In genomic region chr10:4265641-4266040, GRCm38 (mm10) we compare ENCODE assay signal across 8 mouse cellular contexts. TPM values are rescaled to one million over a fixed set of nuclear protein-coding genes. Genes with fewer than 3 reads are reported as not detected.
DNase-seq lines count a peak whose midpoint lies in the region; ATAC-seq and TF ChIP-seq lines count a peak whose summit lies in the region.

No protein-coding gene starts in this region.

- WGBS in embryonic facial prominence, embryonic 14.5 days, result 2% methylated on average over 13 of the region's 13 CpGs
- WGBS in heart, embryonic 14.5 days, result 1% methylated on average over 13 of the region's 13 CpGs
- 2% methylated on average over 13 of the region's 13 CpGs for WGBS in midbrain, embryonic 12.5 days

- H3K36me3 ChIP-seq in embryonic facial prominence, embryonic 14.5 days (ENCODE audit: control insufficient read depth, insufficient read depth, low read length), result no peaks in the 10 kb centered on the region
- H3K36me3 ChIP-seq in heart, embryonic 14.5 days (ENCODE audit: control insufficient read depth, insufficient read depth, low read length), result no peaks in the 10 kb centered on the region
- H3K36me3 ChIP-seq in midbrain, embryonic 12.5 days, result no peaks in the 10 kb centered on the region
- H3K36me3 ChIP-seq in testis, adult 2 months (ENCODE audit: control insufficient read depth, insufficient read depth, low read length), result no peaks in the 10 kb centered on the region

- H3K27ac ChIP-seq in embryonic facial prominence, embryonic 14.5 days (replicated peaks; ENCODE audit: low read depth, low read length), result no peak overlapping the region; the same call in 1 of the 2 replicates
- H3K27ac ChIP-seq in heart, embryonic 14.5 days (replicated peaks in 1 of 2; ENCODE audit: control insufficient read depth in 1 of 2, insufficient read depth in 1 of 2, low read depth in 2 of 2, low read length in 2 of 2), result no peak overlapping the region
- H3K27ac ChIP-seq in midbrain, embryonic 12.5 days (replicated peaks), result peak overlapping the region; percentile 61
- peak overlapping the region; percentile 61 for H3K27ac ChIP-seq in testis, adult 2 months (ENCODE audit: control insufficient read depth, insufficient read depth, low read depth, low read length)

- DNase-seq in ES-CJ7 (ENCODE audit: low read depth, low spot score), result peak; percentile 83
- DNase-seq in adrenal gland, postnatal 14 days, result peak; percentile 36
- peak; percentile 45 for DNase-seq in embryonic facial prominence, embryonic 14.5 days (ENCODE audit: low spot score)
- DNase-seq in layer of hippocampus, postnatal 14 days (ENCODE audit: low spot score in 2 of 2), result peak; percentile 7 to 19
- DNase-seq in thymus, postnatal 10 days (ENCODE audit: low spot score in 2 of 2), result no peak

- H3K9me3 ChIP-seq in embryonic facial prominence, embryonic 14.5 days (ENCODE audit: control insufficient read depth, low read length), result no peaks in the 10 kb centered on the region
- no peaks in the 10 kb centered on the region for H3K9me3 ChIP-seq in heart, embryonic 14.5 days (ENCODE audit: control insufficient read depth, low read length)
- H3K9me3 ChIP-seq in midbrain, embryonic 12.5 days, result no peaks in the 10 kb centered on the region

- H3K4me3 ChIP-seq in embryonic facial prominence, embryonic 14.5 days (ENCODE audit: low read depth, low read length), result peak overlapping the region; percentile 69
- H3K4me3 ChIP-seq in heart, embryonic 14.5 days (ENCODE audit: control insufficient read depth in 1 of 2, insufficient read depth in 1 of 2, low read depth in 1 of 2, low read length in 2 of 2), result peak overlapping the region; percentile 52 to 68
- peak overlapping the region; percentile 64 for H3K4me3 ChIP-seq in midbrain, embryonic 12.5 days
- no peak overlapping the region for H3K4me3 ChIP-seq in testis, adult 2 months (ENCODE audit: control insufficient read depth, low read depth, low read length)

- peak overlapping the region; percentile 74; the same call in 1 of the 2 replicates for H3K9ac ChIP-seq in embryonic facial prominence, embryonic 14.5 days (ENCODE audit: low read depth, low read length)
- H3K9ac ChIP-seq in heart, embryonic 14.5 days (ENCODE audit: low read length), result peak overlapping the region; percentile 79
- peak overlapping the region; percentile 69 for H3K9ac ChIP-seq in midbrain, embryonic 12.5 days (replicated peaks)

- peaks cover 3% of the 10 kb centered on the region; the same call in 1 of the 2 replicates for H3K4me1 ChIP-seq in embryonic facial prominence, embryonic 14.5 days (ENCODE audit: control insufficient read depth, insufficient read depth, low read length)
- H3K4me1 ChIP-seq in heart, embryonic 14.5 days (ENCODE audit: control insufficient read depth in 2 of 2, insufficient read depth in 2 of 2, low read length in 2 of 2), result peaks cover 4 to 10% of the 10 kb centered on the region in 2 experiments; a peak in 2 of 4 replicates
- peaks cover 15% of the 10 kb centered on the region for H3K4me1 ChIP-seq in midbrain, embryonic 12.5 days
- H3K4me1 ChIP-seq in testis, adult 2 months (ENCODE audit: control insufficient read depth, insufficient read depth, low read length), result peaks cover 4% of the 10 kb centered on the region

- H3K27me3 ChIP-seq in embryonic facial prominence, embryonic 14.5 days (replicated peaks; ENCODE audit: control insufficient read depth, insufficient read depth, low read length), result no peaks in the 10 kb centered on the region
- H3K27me3 ChIP-seq in heart, embryonic 14.5 days (ENCODE audit: control insufficient read depth, insufficient read depth, low read length), result no peaks in the 10 kb centered on the region
- peaks cover 9% of the 10 kb centered on the region for H3K27me3 ChIP-seq in midbrain, embryonic 12.5 days
- H3K27me3 ChIP-seq in testis, adult 2 months (ENCODE audit: control insufficient read depth, insufficient read depth, low read length), result no peaks in the 10 kb centered on the region

- ATAC-seq in embryonic facial prominence, embryonic 14.5 days (ENCODE audit: low read depth), result peak; percentile 64; the same call in 1 of the 2 replicates
- 0 out of 2 replicates have a peak, but pooled peaks have one; percentile 54 for ATAC-seq in heart, embryonic 14.5 days (ENCODE audit: insufficient number of reproducible peaks, insufficient read depth, low FRiP score, low read depth)
- ATAC-seq in midbrain, embryonic 12.5 days (ENCODE audit: low FRiP score, low read depth), result peak; percentile 78

- peak overlapping the region; percentile 96 for H3K4me2 ChIP-seq in embryonic facial prominence, embryonic 14.5 days (ENCODE audit: low read depth, low read length)
- H3K4me2 ChIP-seq in heart, embryonic 14.5 days (ENCODE audit: low read length), result peak overlapping the region; percentile 99
- H3K4me2 ChIP-seq in midbrain, embryonic 12.5 days (replicated peaks), result peak overlapping the region; percentile 90

- no peak for TF ChIP-seq POLR2A in testis, adult 2 months (IDR thresholded peaks at IDR 0.05; ENCODE audit: control insufficient read depth, low read depth, low read length)

- TF ChIP-seq CTCF in testis, adult 2 months (IDR thresholded peaks at IDR 0.05; ENCODE audit: control insufficient read depth, insufficient read depth, insufficient replicate concordance, low read depth, low read length), result no peak

RNA-seq across cellular contexts. Expression of gene Akap12, which starts 0.5 kb away (rescaled TPM):
- 30.7 and 35.0 TPM in 2 replicates for total RNA-seq in adrenal gland, postnatal 14 days (2021)
- 67.9 and 72.8 TPM in 2 replicates for polyA plus RNA-seq in embryonic facial prominence, embryonic 14.5 days (2014; fragmentation: Nextera tagmentation; extraction: Ambion mirVana)
- polyA plus RNA-seq in heart, embryonic 14.5 days (2014; fragmentation: Nextera tagmentation; extraction: Ambion mirVana), result 28.3 and 34.7 TPM in 2 replicates
- 10 to 100 TPM; 15.9 to 17.1 TPM for total RNA-seq in layer of hippocampus, postnatal 14 days (2021)
- 67.9 and 79.2 TPM in 2 replicates for polyA plus RNA-seq in midbrain, embryonic 12.5 days (2016; fragmentation: Nextera tagmentation; extraction: Ambion mirVana)
- polyA plus RNA-seq in testis, adult 2 months (2012; rRNA removed), result 427 and 446 TPM in 2 replicates

Comparison
In these comparisons a context has a peak if more than half of its experiments do, and no peak if none do; other contexts are left out.
1. DNase-seq: peak in ES-CJ7 (single experiment), adrenal gland, postnatal 14 days (single experiment), embryonic facial prominence, embryonic 14.5 days (single experiment) and layer of hippocampus, postnatal 14 days (2 of 2); none in thymus, postnatal 10 days (0 of 2).
2. H3K27ac ChIP-seq: peak in midbrain, embryonic 12.5 days (single experiment) and testis, adult 2 months (single experiment); none in embryonic facial prominence, embryonic 14.5 days (single experiment) and heart, embryonic 14.5 days (0 of 2).
3. Peak in every context shown above with its lines, with median percentiles within 50 percentile points of each other: ATAC-seq, H3K4me2 ChIP-seq and H3K9ac ChIP-seq.